Mouse (Mus musculus): ENCODE measurements at regions not wholly inside any gene's neighbourhood (a gene's known extent, or its start where the extent isn't known, plus 50 kb on each side); places are given as distances from the start of the nearest gene placed in this dataset.
A peak's percentile ranks its signal among the peaks of the same experiment; 100 is the strongest.

GRCm38 (mm10) chr14:90725026-90725425, 2253.8 kb upstream of the Pcdh20 start:
- no peak for DNase-seq (ENCODE audit: low read depth)
- TF ChIP-seq CTCF (IDR thresholded peaks at IDR 0.05; ENCODE audit: borderline replicate concordance, extremely low read depth, insufficient read depth, insufficient read length) (no peak), POLR2A (IDR thresholded peaks at IDR 0.05; ENCODE audit: borderline replicate concordance, extremely low read depth, insufficient read depth, insufficient read length, poor library complexity, severe bottlenecking) (no peak)

- DNase-seq (ENCODE audit: low read depth): peak; percentile 50
- no peak for TF ChIP-seq CTCF (IDR thresholded peaks at IDR 0.05; ENCODE audit: borderline replicate concordance, extremely low read depth, insufficient read depth, insufficient read length)
- TF ChIP-seq POLR2A (IDR thresholded peaks at IDR 0.05; ENCODE audit: borderline replicate concordance, extremely low read depth, insufficient read depth, insufficient read length, poor library complexity, severe bottlenecking): no peak
Observed at GRCm38 (mm10) chr14:90680377-90680776, 2209.2 kb upstream of the Pcdh20 start.

GRCm38 (mm10) chr14:90670359-90670758, 2199.2 kb upstream of the Pcdh20 start:
- TF ChIP-seq CTCF (IDR thresholded peaks at IDR 0.05; ENCODE audit: borderline replicate concordance, extremely low read depth, insufficient read depth, insufficient read length) (no peak), POLR2A (IDR thresholded peaks at IDR 0.05; ENCODE audit: borderline replicate concordance, extremely low read depth, insufficient read depth, insufficient read length, poor library complexity, severe bottlenecking) (no peak)
- peak; percentile 13 for DNase-seq (ENCODE audit: low read depth)
